Mouse (Mus musculus) stomach, postnatal 0 days (tissue): ENCODE data around the gene Cdc42ep4.

Experiments used
- CTCF ChIP-seq: IDR thresholded peaks from 2 replicates; pipeline ENCODE4 v1.5.1; 2016; ENCODE audit warnings: antibody characterized with exemption, low read depth, mild to moderate bottlenecking, moderate library complexity
- EP300 ChIP-seq: optimal IDR thresholded peaks from 2 replicates; pipeline ENCODE3; 2016; ENCODE audit warnings: antibody characterized with exemption

DNA sequence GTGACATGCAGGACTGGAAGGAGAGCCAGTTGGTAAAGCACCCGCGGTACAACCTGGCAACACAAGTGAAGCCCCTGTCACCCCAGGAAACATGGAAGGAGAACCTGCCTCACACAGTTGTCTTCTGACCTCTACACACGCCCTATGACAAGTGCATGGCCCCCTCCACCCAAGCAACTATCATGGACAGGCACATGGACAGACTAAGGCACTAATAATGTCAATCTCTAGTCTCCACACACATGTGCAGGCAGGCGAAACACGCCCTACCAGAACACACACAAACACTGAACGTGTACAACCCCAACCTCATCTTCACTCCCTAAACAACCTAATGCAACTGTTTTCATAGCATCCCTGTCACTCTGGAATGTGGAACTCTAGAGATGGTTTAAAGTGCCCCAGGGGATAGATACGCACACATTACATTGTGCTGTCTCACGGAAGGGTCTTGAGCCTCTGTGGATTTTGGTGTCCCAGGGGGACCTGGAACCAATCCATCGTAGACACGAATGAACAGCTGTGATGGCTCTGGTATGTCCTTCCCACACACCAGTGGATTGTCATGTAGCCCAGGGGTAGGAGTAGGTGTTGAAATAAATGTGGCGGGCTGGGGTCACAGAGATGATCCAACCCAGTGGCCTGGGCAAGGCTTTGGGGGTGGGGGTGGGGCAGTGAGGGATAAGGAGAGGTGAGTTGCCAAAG is 14.7 kb downstream of the Cdc42ep4 start:
- TF ChIP-seq CTCF (no peak), EP300 (no peak)
